Mouse (Mus musculus): ENCODE measurements around the gene Il1r1. TPM values are rescaled to one million over a fixed set of nuclear protein-coding genes. Genes with fewer than 3 reads are reported as not detected.

Gene Il1r1
- 1.4 and 1.9 TPM in 2 replicates for polyA plus RNA-seq (2012; rRNA removed)

DNA sequence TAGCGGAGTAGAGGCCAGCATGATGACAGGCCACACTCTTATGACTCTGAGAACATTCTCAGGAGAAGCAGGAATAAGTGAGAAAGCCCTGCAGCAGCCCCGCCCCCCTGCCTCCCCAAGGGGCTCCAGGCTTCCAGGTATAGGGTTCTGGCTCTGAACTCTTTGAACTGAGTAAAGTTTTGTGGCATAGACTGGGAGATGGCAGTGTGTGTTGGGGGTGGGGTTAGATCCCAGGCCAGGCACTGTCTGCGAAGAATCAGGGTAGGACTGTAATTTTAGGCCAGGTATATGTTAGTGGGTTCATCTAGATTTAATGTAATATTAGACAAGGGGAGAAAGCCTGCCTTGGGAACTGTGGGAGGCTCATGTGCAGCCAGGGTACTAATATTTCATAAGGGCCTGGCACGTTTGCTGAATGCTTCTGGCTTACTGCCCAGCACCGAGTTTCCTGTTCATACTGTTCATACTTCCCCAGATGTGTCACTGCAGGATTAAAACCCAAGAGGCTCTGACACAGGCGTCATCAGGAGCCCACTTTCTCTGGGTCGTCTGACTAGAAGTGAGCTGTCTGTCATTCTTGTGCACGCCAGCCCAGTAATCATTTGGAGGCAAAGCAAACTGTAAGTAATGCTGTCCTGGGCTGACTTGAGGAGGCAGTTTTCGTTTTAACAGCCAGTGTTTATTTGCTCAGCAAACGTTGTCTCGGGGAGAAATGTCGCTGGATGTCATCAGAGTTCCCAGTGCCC lies at the start of gene Il1r1:
TSS of gene Il1r1 (plus strand) at position 542 of the 746 bp plus-strand sequence.
- no peaks in the 10 kb centered on the region for H3K36me3 ChIP-seq (ENCODE audit: control insufficient read depth, insufficient read depth, low read length)
- H3K27ac ChIP-seq (ENCODE audit: control insufficient read depth, insufficient read depth, low read depth, low read length): peak within 1 kb of the TSS; percentile 68
- TF ChIP-seq POLR2A (IDR thresholded peaks at IDR 0.05; ENCODE audit: control insufficient read depth, low read depth, low read length): no peak
- TF ChIP-seq CTCF (IDR thresholded peaks at IDR 0.05; ENCODE audit: control insufficient read depth, insufficient read depth, insufficient replicate concordance, low read depth, low read length): no peak
- H3K4me3 ChIP-seq (ENCODE audit: control insufficient read depth, low read depth, low read length): peak within 1 kb of the TSS; percentile 50
- no peaks in the 10 kb centered on the region for H3K27me3 ChIP-seq (ENCODE audit: control insufficient read depth, insufficient read depth, low read length)
- H3K4me1 ChIP-seq (ENCODE audit: control insufficient read depth, insufficient read depth, low read length): no peaks in the 10 kb centered on the region

DNA sequence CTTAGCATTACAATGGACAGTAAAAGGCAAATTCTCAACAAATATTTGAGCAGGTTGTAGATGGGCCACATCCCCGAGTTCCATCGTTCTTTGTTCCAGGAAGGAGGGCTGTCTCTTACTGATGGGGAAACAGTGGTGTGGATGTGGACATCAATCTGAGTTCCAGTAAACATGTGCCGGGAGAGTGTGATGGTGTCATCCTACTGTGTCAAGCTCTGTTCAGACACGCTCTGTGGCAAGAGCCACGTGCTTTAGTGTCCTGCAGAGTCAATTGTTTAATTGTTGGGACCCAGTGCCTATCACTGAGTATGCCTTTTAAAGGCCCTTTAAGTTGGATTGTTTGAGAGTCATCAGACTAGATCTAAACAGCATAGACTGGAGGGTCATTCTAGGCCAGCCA lies 49.8 kb upstream of the Il1r1 start:
- H3K4me3 ChIP-seq (ENCODE audit: control insufficient read depth, low read depth, low read length): no peak overlapping the region
- H3K36me3 ChIP-seq (ENCODE audit: control insufficient read depth, insufficient read depth, low read length): no peaks in the 10 kb centered on the region
- TF ChIP-seq POLR2A (IDR thresholded peaks at IDR 0.05; ENCODE audit: control insufficient read depth, low read depth, low read length) (no peak), CTCF (IDR thresholded peaks at IDR 0.05; ENCODE audit: control insufficient read depth, insufficient read depth, insufficient replicate concordance, low read depth, low read length) (no peak)
- no peak overlapping the region for H3K27ac ChIP-seq (ENCODE audit: control insufficient read depth, insufficient read depth, low read depth, low read length)
- H3K4me1 ChIP-seq (ENCODE audit: control insufficient read depth, insufficient read depth, low read length): no peaks in the 10 kb centered on the region
- no peaks in the 10 kb centered on the region for H3K27me3 ChIP-seq (ENCODE audit: control insufficient read depth, insufficient read depth, low read length)

DNA sequence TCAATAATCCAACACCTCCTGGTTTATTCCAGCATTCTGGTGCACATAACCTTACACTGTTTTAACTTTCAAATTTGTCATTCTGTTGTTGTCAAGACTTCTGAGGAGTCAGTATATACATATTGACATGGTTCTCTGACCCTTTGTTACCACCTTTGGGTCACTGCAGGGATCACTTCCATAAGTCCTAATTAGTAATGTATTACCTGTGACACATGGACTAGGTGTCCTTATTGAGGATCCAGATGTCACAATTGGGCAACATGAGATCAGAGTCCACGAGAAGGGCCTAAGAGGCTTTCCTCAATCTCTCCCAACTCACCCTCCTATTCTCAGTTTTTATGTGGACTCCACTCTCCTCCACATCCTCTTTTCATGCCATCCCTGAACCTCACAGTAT lies 49.1 kb upstream of the Il1r1 start:
- no peak overlapping the region for H3K27ac ChIP-seq (ENCODE audit: control insufficient read depth, insufficient read depth, low read depth, low read length)
- TF ChIP-seq CTCF (IDR thresholded peaks at IDR 0.05; ENCODE audit: control insufficient read depth, insufficient read depth, insufficient replicate concordance, low read depth, low read length) (no peak), POLR2A (IDR thresholded peaks at IDR 0.05; ENCODE audit: control insufficient read depth, low read depth, low read length) (no peak)
- H3K4me3 ChIP-seq (ENCODE audit: control insufficient read depth, low read depth, low read length): no peak overlapping the region
- H3K27me3 ChIP-seq (ENCODE audit: control insufficient read depth, insufficient read depth, low read length): no peaks in the 10 kb centered on the region
- no peaks in the 10 kb centered on the region for H3K4me1 ChIP-seq (ENCODE audit: control insufficient read depth, insufficient read depth, low read length)
- no peaks in the 10 kb centered on the region for H3K36me3 ChIP-seq (ENCODE audit: control insufficient read depth, insufficient read depth, low read length)

DNA sequence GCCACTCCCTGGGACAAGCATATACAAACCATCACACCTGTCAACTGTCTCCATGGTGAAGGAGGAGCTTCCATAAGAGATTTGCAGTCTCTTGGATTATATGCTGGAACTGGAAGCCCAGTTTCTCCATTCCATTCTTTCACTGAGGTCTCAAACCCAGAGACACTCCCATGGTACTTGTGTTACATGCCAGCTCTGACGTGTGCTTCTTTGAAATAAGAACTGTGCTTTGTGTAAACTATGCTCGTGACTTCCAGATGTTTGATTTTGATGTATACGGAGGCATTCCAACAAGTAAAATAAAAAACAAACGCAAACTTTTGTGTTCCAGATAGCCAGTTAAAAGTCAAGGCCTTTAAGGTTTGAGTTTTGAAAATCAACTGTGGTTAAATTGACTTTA lies 45.8 kb upstream of the Il1r1 start:
- H3K27me3 ChIP-seq (ENCODE audit: control insufficient read depth, insufficient read depth, low read length): no peaks in the 10 kb centered on the region
- H3K36me3 ChIP-seq (ENCODE audit: control insufficient read depth, insufficient read depth, low read length): no peaks in the 10 kb centered on the region
- H3K4me3 ChIP-seq (ENCODE audit: control insufficient read depth, low read depth, low read length): no peak overlapping the region

DNA sequence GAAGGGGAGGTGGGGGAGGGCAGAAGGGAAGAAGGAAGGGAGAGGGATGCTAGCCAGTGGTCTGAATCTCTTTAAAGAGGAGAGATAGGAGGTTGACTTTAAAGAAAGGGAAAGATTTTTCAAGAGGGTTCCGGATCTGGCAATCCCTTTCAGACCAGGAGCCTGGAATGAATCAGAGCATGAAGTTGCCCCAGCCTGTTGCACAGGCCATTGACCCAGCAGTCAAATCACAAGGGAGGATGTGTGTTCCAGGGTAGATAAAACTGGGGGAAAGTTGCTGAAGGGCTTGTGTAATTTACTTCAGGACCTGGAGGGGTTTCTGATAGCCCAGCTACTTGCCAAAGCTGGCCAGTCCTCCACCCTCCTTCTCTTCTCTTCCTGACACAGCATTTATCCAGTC lies 45.4 kb upstream of the Il1r1 start:
- Histone ChIP-seq H3K4me1 (ENCODE audit: control insufficient read depth, insufficient read depth, low read length) (no peaks in the 10 kb centered on the region), H3K27ac (ENCODE audit: control insufficient read depth, insufficient read depth, low read depth, low read length) (no peak overlapping the region), H3K36me3 (ENCODE audit: control insufficient read depth, insufficient read depth, low read length) (no peaks in the 10 kb centered on the region), H3K27me3 (ENCODE audit: control insufficient read depth, insufficient read depth, low read length) (no peaks in the 10 kb centered on the region), H3K4me3 (ENCODE audit: control insufficient read depth, low read depth, low read length) (no peak overlapping the region)
- TF ChIP-seq POLR2A (IDR thresholded peaks at IDR 0.05; ENCODE audit: control insufficient read depth, low read depth, low read length): no peak

More for the DNA sequence above, 45.8 kb upstream of the Il1r1 start:
- Histone ChIP-seq H3K27ac (ENCODE audit: control insufficient read depth, insufficient read depth, low read depth, low read length) (no peak overlapping the region), H3K4me1 (ENCODE audit: control insufficient read depth, insufficient read depth, low read length) (no peaks in the 10 kb centered on the region)
- TF ChIP-seq CTCF (IDR thresholded peaks at IDR 0.05; ENCODE audit: control insufficient read depth, insufficient read depth, insufficient replicate concordance, low read depth, low read length): no peak
- no peak for TF ChIP-seq POLR2A (IDR thresholded peaks at IDR 0.05; ENCODE audit: control insufficient read depth, low read depth, low read length)

DNA sequence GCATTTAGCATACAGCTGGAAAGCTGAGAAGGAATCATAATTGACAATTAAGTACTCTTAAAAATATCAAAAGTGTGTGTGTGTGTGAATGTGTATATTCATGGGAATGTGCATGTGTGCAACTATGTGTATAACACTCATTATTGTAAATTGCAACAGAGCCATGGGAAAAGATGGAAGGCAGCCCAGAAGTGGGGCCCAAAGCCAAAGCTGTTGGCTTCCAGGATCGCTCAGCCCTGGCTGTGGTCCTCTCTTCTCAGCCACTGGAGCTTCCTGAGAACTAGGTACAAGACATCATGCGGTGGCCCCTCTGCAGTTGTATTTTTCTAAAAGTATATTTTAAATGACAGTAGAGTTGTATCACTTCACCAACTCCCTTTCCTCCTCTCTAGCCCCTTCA lies 44.0 kb upstream of the Il1r1 start:
- Histone ChIP-seq H3K4me3 (ENCODE audit: control insufficient read depth, low read depth, low read length) (no peak overlapping the region), H3K36me3 (ENCODE audit: control insufficient read depth, insufficient read depth, low read length) (no peaks in the 10 kb centered on the region), H3K27me3 (ENCODE audit: control insufficient read depth, insufficient read depth, low read length) (no peaks in the 10 kb centered on the region), H3K4me1 (ENCODE audit: control insufficient read depth, insufficient read depth, low read length) (no peaks in the 10 kb centered on the region), H3K27ac (ENCODE audit: control insufficient read depth, insufficient read depth, low read depth, low read length) (no peak overlapping the region)
- TF ChIP-seq POLR2A (IDR thresholded peaks at IDR 0.05; ENCODE audit: control insufficient read depth, low read depth, low read length): no peak
- TF ChIP-seq CTCF (IDR thresholded peaks at IDR 0.05; ENCODE audit: control insufficient read depth, insufficient read depth, insufficient replicate concordance, low read depth, low read length): no peak

DNA sequence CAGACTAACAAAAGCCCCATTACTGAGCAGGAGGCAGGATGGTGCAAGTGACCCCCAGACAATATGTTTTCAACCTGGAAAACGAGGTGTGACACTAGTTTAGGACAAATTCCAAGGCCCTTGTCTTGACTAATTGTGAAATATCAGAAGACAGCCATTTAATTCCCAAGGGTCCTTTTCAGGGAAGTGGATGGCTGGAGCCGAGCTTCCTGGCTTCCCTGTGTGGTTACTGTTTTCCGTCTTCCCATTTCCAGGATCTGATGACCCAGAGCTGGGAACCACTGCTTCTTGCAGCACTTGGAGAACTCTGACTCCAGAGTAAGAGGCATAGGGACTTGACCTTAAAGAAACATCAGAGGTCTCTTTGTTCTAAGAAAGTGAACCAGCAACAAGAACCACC lies 43.2 kb upstream of the Il1r1 start:
- H3K4me3 ChIP-seq (ENCODE audit: control insufficient read depth, low read depth, low read length): no peak overlapping the region
- no peaks in the 10 kb centered on the region for H3K36me3 ChIP-seq (ENCODE audit: control insufficient read depth, insufficient read depth, low read length)
- TF ChIP-seq CTCF (IDR thresholded peaks at IDR 0.05; ENCODE audit: control insufficient read depth, insufficient read depth, insufficient replicate concordance, low read depth, low read length): no peak
- no peak for TF ChIP-seq POLR2A (IDR thresholded peaks at IDR 0.05; ENCODE audit: control insufficient read depth, low read depth, low read length)

More for the DNA sequence above, 43.2 kb upstream of the Il1r1 start:
- H3K4me1 ChIP-seq (ENCODE audit: control insufficient read depth, insufficient read depth, low read length): no peaks in the 10 kb centered on the region
- no peaks in the 10 kb centered on the region for H3K27me3 ChIP-seq (ENCODE audit: control insufficient read depth, insufficient read depth, low read length)
- no peak overlapping the region for H3K27ac ChIP-seq (ENCODE audit: control insufficient read depth, insufficient read depth, low read depth, low read length)
